ENCODE assay signal across 1 mouse cellular context in the genomic region with DNA sequence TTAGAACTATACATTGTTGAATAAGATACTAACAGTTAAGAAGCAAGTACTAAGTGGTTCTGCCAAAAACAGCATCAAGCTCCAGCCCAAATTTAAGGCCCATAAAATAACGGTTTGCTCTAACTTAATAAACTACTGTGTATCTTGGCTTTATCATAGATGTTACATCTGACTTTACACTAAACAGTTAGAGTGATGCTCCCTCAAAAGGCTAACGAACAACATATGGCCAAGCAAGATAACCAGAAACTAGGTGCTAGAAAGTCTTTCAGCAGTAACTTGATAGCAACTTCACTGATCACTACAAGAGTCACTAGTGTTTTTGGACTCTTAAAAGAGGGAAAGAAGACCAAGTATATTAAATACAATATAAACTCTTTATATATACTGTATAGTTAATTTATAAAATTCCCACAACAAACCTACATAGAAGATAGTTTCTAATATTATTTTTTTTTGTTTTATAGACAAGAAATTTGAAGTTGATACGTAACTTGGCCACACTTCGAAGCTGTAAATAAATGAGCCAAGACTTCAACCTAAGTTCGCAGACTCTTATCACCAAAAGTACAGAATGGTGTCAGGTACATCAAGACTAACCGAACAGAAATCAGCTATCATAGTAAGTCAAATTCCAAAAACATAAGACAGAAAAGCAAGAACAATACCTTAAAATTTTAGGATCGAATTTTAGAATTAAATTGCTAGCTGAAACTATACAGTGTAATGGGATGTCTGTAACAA.
A peak's percentile ranks its signal among the peaks of the same experiment; 100 is the strongest.
TF ChIP-seq lines count a peak whose summit lies in the region.

No protein-coding gene starts in this region.

TF ChIP-seq in MEL, 35 proteins besides CTCF, POLR2A, EP300 and RAD21 (continued from another document):
- TF ChIP-seq JUND (IDR thresholded peaks at IDR 0.05; ENCODE audit: low read depth, low read length) (0 out of 2 replicates have a peak, but pooled peaks have one; percentile 55), TCF12 (IDR thresholded peaks at IDR 0.05; ENCODE audit: low read depth, low read length) (peak; percentile 99), MYC (IDR thresholded peaks at IDR 0.05; ENCODE audit: low read depth, low read length) (0 out of 2 replicates have a peak, but pooled peaks have one; percentile 16), ZNF384 (IDR thresholded peaks at IDR 0.05; ENCODE audit: low read depth, low read length) (no peak), CHD1 (IDR thresholded peaks at IDR 0.05; ENCODE audit: low read depth, low read length) (no peak), E2F4 (IDR thresholded peaks at IDR 0.05; ENCODE audit: borderline replicate concordance, low read depth, low read length) (no peak; the same call in 1 of the 2 replicates), CHD2 (IDR thresholded peaks at IDR 0.05; ENCODE audit: low read length) (peak; percentile 43; the same call in 1 of the 2 replicates), USF2 (IDR thresholded peaks at IDR 0.05; ENCODE audit: borderline replicate concordance in 1 of 2, insufficient read depth in 1 of 2, low read depth in 1 of 2, low read length in 2 of 2) (no peak), GABPA (IDR thresholded peaks at IDR 0.05; ENCODE audit: low read depth, low read length) (no peak), ZMIZ1 (IDR thresholded peaks at IDR 0.05; ENCODE audit: low read depth, low read length) (no peak), KAT2A (conservative IDR thresholded peaks at IDR 0.05; ENCODE audit: low read depth, low read length) (no peak; the same call in 1 of the 2 replicates), NRF1 (IDR thresholded peaks at IDR 0.05; ENCODE audit: insufficient read depth, low read depth, low read length, poor library complexity, severe bottlenecking) (no peak), NELFE (IDR thresholded peaks at IDR 0.05; ENCODE audit: low read depth, low read length) (peak; percentile 13; the same call in 1 of the 2 replicates), MAZ (IDR thresholded peaks at IDR 0.05; ENCODE audit: low read depth, low read length) (no peak), TBP (IDR thresholded peaks at IDR 0.05; ENCODE audit: low read depth, low read length) (peak; percentile 66), MYB (IDR thresholded peaks at IDR 0.05; ENCODE audit: low read depth, low read length) (peak; percentile 99), ZKSCAN1 (IDR thresholded peaks at IDR 0.05; ENCODE audit: low read depth, low read length) (no peak), MAFK (IDR thresholded peaks at IDR 0.05; ENCODE audit: borderline replicate concordance, low read depth, low read length) (no peak)
